Mouse (Mus musculus) hindbrain, postnatal 0 days (tissue): ENCODE data around the gene Cd200r2. TPM values are rescaled to one million over a fixed set of nuclear protein-coding genes. Genes with fewer than 3 reads are reported as not detected.

ENCODE experiments used
- ATAC-seq: fragments of 200-750 bp; cut with Nextera tagmentation; 2 replicates; pipeline ENCODE4 v1.8.0; 2017; ENCODE audit warnings: mild to moderate bottlenecking, moderate TSS enrichment, moderate library complexity
- DNase-seq: peaks from one replicate; pipeline ENCODE4 v3.0.0-alpha.2; 2015; ENCODE audit warnings: low spot score
- H3K27ac ChIP-seq: fragments of 300-500 bp; sonication (generic); 2 replicates; pipeline ENCODE4 v1.5.1; 2014; ENCODE audit warnings: mild to moderate bottlenecking
- H3K27me3 ChIP-seq: fragments of 300-500 bp; sonication (generic); 2 replicates; pipeline ENCODE4 v1.6.1; 2014; ENCODE audit warnings: low read length, mixed read lengths; ENCODE audit not compliant: insufficient read depth
- H3K36me3 ChIP-seq: fragments of 300-500 bp; sonication (generic); 2 replicates; pipeline ENCODE4 v1.6.1; 2014; ENCODE audit warnings: low read length, mixed read lengths; ENCODE audit not compliant: insufficient read depth
- H3K4me1 ChIP-seq: fragments of 300-500 bp; sonication (generic); 2 replicates; pipeline ENCODE4 v1.6.1; 2014; ENCODE audit warnings: antibody characterized with exemption, low read length, mixed read lengths; ENCODE audit not compliant: insufficient read depth
- H3K4me2 ChIP-seq: fragments of 300-500 bp; sonication (generic); 2 replicates; pipeline ENCODE4 v1.6.1; 2014; ENCODE audit warnings: low read depth, mild to moderate bottlenecking, low read length, moderate library complexity, mixed read lengths
- H3K4me3 ChIP-seq: fragments of 300-500 bp; sonication (generic); 2 replicates; pipeline ENCODE4 v1.5.1; 2014; ENCODE audit warnings: low read length
- H3K9ac ChIP-seq: fragments of 300-500 bp; sonication (generic); replicated peaks from 2 replicates; pipeline ENCODE4 v1.6.1; 2014; ENCODE audit warnings: mild to moderate bottlenecking, low read length, moderate library complexity, mixed read lengths
- H3K9me3 ChIP-seq: fragments of 300-500 bp; sonication (generic); 2 replicates; pipeline ENCODE4 v1.6.1; 2016; ENCODE audit warnings: low read length, mixed read lengths
- CTCF ChIP-seq: IDR thresholded peaks from 2 replicates; pipeline ENCODE4 v1.5.1; 2016; ENCODE audit warnings: antibody characterized with exemption, control low read depth, low read depth
- WGBS: fragments of 180-500 bp; shearing (Covaris S2); extraction: QIAGEN DNeasy Blood & Tissue Kit; methylation state at CpG from one replicate; pipeline ENCODE4 v1.1.7; 2014; 5-methylcytosine and 5-hydroxymethylcytosine counted together
- polyA plus RNA-seq: library from polyadenylated mRNA; unstranded; fragments of >200 nt; fragmentation: Nextera tagmentation; extraction: Ambion mirVana; gene quantifications from 2 replicates; pipeline ENCODE4 v1.2.1, GENCODE M21; 2015
- total RNA-seq: library from RNA; depleted of rRNA; stranded (reverse); fragments of >200 nt; gene quantifications from 2 replicates; pipeline ENCODE4 v1.2.3, GENCODE M21; 2014; rRNA removed

The Cd200r2 gene
- total and polyA plus RNA-seq, 2 experiments from 2014 or later = not detected

DNA sequence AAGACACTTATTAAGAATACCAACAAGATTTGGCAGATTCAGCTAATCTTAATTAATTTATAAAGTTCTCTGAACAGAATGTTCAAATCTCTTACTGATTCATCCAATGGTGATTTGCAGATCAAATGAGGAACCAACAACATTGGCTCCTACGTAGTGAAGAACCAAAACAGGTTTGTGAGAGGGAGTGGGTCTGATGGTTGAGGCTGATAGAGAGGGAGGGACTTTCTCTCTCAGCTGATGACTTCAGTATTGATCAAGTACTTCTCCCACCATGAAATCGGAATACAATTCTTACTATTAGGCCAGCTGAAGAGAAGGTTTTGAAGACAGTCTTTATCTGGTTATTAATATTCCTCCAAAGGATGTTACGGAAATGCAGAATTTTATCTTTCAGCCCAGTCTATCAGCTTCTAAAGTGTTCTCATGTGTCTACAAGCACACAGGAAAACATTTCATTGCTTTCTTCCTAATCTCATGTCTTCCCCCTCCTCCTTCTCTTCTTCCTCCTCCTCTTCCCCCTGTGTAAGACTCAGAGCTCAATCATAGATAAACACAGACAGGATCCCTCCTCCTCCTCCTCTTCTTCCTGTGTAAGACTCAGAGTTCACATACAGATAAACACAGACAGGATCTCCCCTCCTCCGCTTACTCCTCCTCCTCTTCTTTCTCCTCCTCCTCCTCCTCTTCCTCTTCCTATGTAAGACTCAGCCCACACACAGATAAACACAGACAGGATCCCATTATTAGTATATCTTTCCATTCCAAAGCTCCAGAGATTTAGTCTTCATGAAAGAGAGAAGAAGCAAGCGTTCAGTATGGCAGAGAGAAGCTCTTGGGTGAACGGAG lies 97.9 kb downstream of the Cd200r2 start:
- Histone ChIP-seq H3K4me2 (no peak overlapping the region), H3K9me3 (no peaks in the 10 kb centered on the region), H3K36me3 (no peaks in the 10 kb centered on the region), H3K9ac (no peak overlapping the region), H3K4me1 (no peaks in the 10 kb centered on the region), H3K27ac (no peak overlapping the region), H3K27me3 (no peaks in the 10 kb centered on the region), H3K4me3 (no peak overlapping the region)
- DNase-seq (no peak), ATAC-seq (no peak)
- no peak for TF ChIP-seq CTCF
- 92% methylated on average over 6 of the region's 6 CpGs for WGBS

DNA sequence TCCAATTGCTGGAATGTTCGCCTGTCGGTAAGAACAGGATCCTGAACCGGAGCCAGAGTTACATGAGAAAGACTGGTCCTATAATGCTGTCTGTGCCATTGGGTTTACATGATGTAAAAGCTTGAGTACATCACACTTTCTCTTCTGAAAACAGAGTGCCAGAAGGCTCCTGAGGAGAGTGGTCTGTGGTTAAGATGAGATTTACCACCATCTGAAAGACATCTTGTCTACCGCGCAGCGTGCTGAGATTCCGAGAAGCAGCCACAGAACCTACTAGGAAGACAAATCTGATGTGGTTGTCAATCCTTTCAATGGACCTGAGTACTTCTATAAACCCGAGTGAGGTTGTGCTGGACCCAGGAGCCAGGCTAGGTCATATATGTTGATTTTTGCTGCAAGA lies 98.5 kb downstream of the Cd200r2 start:
- no peak for TF ChIP-seq CTCF
- Histone ChIP-seq H3K27ac (no peak overlapping the region), H3K4me1 (no peaks in the 10 kb centered on the region), H3K9ac (no peak overlapping the region), H3K36me3 (no peaks in the 10 kb centered on the region), H3K4me3 (no peak overlapping the region), H3K27me3 (no peaks in the 10 kb centered on the region), H3K4me2 (no peak overlapping the region), H3K9me3 (no peaks in the 10 kb centered on the region)
- DNase-seq = no peak
- no peak for ATAC-seq
- WGBS = 93% methylated on average over 8 of the region's 8 CpGs

Other genes with a start within 250 kb of the Cd200r2 start
- gene Nepro, start 142.8 kb upstream of the Cd200r2 start, total RNA-seq = 3.3 and 3.5 TPM in 2 replicates
- 3.2 TPM in 2 replicates for gene Nepro, start 142.8 kb upstream of the Cd200r2 start, polyA plus RNA-seq
- gene Gtpbp8, start 120.7 kb upstream of the Cd200r2 start, total RNA-seq = 22.4 and 22.9 TPM in 2 replicates
- 32.2 and 33.5 TPM in 2 replicates for gene Gtpbp8, start 120.7 kb upstream of the Cd200r2 start, polyA plus RNA-seq
- gene Cd200r1, start 101.4 kb upstream of the Cd200r2 start, total RNA-seq = 0.42 TPM in 1 of 2 replicates, not detected in the other
- gene Cd200r1, start 101.4 kb upstream of the Cd200r2 start, polyA plus RNA-seq = 0.39 and 0.68 TPM in 2 replicates
- gene Cd200r4, start 55.4 kb upstream of the Cd200r2 start, total RNA-seq = 0.31 TPM in 1 of 2 replicates, not detected in the other
- 0.16 TPM in 1 of 2 replicates, not detected in the other for gene Cd200r4, start 55.4 kb upstream of the Cd200r2 start, polyA plus RNA-seq
- gene Cd200r3, start 76.6 kb downstream of the Cd200r2 start, total RNA-seq = not detected in 2 replicates
- not detected in 2 replicates for gene Cd200r3, start 76.6 kb downstream of the Cd200r2 start, polyA plus RNA-seq
- gene Ccdc80, start 226.3 kb downstream of the Cd200r2 start, total RNA-seq = 6.2 and 14.5 TPM in 2 replicates
- gene Ccdc80, start 226.3 kb downstream of the Cd200r2 start, polyA plus RNA-seq = 13.6 and 14.9 TPM in 2 replicates